Mouse (Mus musculus) layer of hippocampus, adult 9-11 months (tissue): ENCODE measurements around the gene Ephb1.

Source experiments
- DNase-seq: peaks from one replicate; pipeline ENCODE4 v3.0.0; 2022

Ephb1 gene

DNA sequence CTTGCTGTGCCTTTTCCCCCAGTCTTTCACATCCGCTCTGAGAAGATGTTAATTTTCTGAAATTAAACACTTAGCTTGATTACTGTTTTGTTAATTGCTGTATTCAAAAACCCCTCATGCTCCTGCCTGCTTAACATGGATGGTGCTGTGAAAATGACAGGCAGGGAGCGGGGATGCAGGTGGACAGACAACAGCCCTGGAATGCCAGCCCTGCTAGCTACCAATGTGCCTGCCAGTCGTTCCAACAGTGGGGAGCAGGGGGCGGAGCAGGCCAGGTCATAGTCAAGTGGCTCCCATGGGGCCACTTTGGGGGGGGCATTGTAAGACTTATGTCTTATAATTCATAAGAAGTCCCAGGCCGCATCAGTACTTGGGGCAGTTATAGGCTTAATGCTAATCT lies 321.3 kb downstream of the Ephb1 start:
- no peak for DNase-seq

DNA sequence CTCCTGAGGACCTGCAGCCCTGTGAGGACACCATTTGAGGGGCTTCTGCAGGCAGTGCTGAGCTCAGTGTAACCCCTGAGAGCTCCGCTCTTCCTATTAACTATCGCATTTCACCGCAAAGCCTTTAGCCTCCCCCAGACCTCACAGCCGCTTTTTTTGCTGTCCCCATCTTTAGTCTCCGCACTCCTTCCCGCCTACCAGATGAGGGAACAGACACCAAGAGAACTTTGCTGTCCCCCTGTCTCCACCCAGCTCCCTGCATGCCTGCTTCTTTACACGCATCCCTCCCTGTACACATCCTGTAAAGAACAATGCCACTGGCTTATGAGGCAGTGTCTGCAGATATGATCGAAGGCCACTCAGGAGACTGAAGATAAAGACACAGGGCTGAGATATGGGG lies 322.1 kb downstream of the Ephb1 start:
- no peak for DNase-seq

DNA sequence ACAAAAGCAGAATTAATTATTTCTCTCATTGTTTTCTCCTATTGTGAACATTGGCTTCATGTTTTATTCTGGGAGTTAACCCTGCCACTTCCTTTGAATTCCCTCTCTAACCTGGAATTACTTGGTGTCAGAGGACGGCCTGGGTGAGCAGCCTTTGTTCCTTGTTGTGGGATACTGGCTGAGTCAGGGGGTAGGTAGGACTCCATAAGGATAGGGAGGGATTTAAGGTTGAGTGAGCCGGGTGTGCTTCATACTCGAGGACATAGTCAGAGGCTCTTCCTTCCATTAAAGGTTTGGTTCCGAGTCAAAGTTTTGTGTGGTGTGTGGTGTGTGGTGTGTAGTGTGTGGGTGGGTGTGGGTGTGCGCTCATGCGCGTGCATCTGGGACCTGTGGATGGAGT lies 324.8 kb downstream of the Ephb1 start:
- no peak for DNase-seq

DNA sequence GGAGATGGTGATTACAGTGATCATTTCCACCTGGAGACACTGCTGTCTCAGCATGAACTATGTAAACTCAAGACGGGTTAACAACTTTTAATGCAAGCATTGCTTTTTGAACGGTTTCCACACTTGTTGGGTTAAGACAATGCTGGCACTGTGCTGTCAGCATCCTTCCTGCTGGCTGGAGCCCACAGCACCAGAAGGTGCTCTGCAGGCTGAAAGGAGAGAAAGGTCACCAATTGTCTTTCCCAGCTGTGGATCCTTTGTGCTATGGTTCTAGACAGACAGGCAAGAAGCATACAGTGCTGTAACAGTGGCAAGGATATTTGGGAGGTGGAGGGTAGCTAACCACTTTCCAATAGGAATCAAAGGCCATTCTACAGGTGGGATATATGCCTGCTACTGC lies 328.4 kb downstream of the Ephb1 start:
- no peak for DNase-seq

DNA sequence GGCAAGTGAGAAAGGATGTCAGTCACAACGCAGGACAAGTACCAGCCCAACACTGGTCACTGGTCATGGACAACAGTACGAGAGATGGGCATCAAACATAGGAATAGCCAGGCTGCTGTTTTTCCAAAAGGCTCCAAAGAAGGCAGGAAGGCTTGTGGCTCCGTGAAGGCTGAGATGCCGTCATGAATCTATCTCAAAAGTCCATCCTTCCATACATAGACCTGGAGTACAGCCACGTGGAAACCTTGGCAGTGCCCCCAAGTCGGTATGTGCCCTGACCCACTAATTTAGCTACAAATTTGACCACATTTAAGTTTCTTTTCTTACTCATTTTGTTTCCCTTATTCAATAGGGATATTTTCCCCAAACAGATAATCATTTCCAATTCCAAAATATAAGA lies 329.4 kb downstream of the Ephb1 start:
- no peak for DNase-seq

GRCm38 (mm10) chr9:102015516-102015915 lies 339.0 kb downstream of the Ephb1 start:
- DNase-seq: no peak

- no peak for DNase-seq
These were observed 346.8 kb downstream of the Ephb1 start for GRCm38 (mm10) chr9:102007706-102008105.

GRCm38 (mm10) chr9:102006539-102006938 lies 348.0 kb downstream of the Ephb1 start:
- DNase-seq: peak; percentile 24

DNA sequence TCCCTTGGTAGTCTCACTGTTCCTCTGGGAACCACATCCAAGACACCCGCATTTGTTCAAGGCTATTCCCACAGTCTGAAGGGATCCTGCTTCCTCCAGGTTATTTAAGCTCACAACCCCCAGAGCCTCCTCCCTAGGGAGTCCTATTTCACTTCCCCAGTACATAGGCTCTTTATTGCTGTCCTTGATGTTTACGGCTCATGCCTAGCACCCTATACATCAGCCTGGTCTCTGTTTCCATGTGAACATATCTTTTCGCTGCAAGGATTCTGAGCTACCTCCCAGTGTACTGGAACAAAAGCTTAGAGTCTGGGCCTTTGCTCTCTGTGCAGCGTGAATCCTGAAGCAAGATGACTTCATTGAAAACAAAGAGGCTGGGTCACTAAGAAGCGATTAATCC lies 351.6 kb downstream of the Ephb1 start:
- DNase-seq: no peak

- no peak for DNase-seq
These were observed 352.3 kb downstream of the Ephb1 start for GRCm38 (mm10) chr9:102002186-102002585.

- no peak for DNase-seq
These were observed 352.8 kb downstream of the Ephb1 start for GRCm38 (mm10) chr9:102001633-102002165.

- DNase-seq: no peak
These were observed 354.8 kb downstream of the Ephb1 start for GRCm38 (mm10) chr9:101999690-102000089.

- no peak for DNase-seq
These were observed 357.6 kb downstream of the Ephb1 start for GRCm38 (mm10) chr9:101996771-101997500.

DNA sequence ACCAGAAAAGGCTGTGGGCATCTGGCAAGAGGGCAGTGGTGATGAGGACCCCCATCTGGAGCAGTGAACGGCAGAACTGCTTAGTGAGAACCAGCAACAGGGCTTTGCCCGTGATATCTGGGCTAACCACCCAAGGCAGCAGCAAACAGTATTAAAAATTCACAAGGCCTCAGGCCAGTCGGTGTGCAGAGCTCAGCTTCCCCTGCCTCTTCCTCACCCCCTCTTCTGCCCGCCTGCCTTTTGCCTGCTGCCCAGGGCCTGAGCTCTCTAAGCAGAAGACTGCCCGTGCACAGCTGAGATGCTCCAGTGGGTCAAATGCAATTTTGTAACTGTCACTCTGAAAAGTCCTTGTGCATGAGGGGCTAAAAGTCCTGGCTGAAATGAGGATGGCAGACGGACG lies 358.3 kb downstream of the Ephb1 start:
- no peak for DNase-seq

GRCm38 (mm10) chr9:101995423-101996156 lies 358.9 kb downstream of the Ephb1 start:
- DNase-seq: no peak

- no peak for DNase-seq
These were observed 360.4 kb downstream of the Ephb1 start for GRCm38 (mm10) chr9:101994086-101994485.

GRCm38 (mm10) chr9:101990836-101991235 lies 363.7 kb downstream of the Ephb1 start:
- DNase-seq: peak; percentile 15

GRCm38 (mm10) chr9:101990032-101990431 lies 364.5 kb downstream of the Ephb1 start:
- no peak for DNase-seq

DNA sequence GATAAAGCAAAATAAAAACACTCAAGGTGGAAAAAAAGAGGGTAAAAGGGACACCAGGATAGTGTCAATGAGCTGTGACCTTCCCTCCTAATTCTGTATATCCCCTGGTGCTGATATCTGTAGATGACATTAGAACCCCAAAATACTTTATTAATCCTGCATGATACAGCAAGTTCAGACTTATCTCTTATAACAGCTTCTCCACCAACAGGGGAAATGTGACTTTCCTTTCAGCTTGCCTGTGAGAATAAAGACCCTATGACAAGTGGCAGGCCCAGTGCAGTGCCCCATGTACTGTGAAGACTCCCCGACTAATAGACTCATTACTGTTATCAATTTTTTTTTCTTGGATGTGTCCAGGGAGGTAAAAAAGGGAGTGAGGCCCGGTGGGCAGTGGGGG lies 367.6 kb downstream of the Ephb1 start:
- DNase-seq: no peak

DNA sequence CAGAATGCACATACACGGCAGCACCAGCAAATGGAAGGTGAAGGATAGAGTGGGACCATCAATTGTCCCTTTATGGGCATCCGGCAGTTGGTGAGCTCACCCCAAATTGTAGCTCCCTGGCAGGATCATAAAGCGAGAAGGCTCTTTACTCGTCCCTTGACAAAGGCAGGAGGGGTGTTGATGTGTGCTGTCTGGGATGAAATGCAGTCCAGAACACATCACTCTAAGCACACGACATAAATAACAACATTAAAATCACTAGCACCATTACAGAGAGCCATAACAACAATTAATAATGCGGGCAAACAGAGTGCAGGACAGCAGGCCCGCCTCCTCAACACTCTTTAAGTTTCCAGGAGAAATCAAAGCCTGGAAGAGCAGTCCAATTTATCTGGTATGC lies 372.1 kb downstream of the Ephb1 start:
- DNase-seq: no peak

GRCm38 (mm10) chr9:101981161-101981560 lies 373.3 kb downstream of the Ephb1 start:
- DNase-seq: no peak

- no peak for DNase-seq
These were observed 377.5 kb downstream of the Ephb1 start for GRCm38 (mm10) chr9:101976884-101977465.

GRCm38 (mm10) chr9:101972314-101972713 lies 382.2 kb downstream of the Ephb1 start:
- no peak for DNase-seq

DNA sequence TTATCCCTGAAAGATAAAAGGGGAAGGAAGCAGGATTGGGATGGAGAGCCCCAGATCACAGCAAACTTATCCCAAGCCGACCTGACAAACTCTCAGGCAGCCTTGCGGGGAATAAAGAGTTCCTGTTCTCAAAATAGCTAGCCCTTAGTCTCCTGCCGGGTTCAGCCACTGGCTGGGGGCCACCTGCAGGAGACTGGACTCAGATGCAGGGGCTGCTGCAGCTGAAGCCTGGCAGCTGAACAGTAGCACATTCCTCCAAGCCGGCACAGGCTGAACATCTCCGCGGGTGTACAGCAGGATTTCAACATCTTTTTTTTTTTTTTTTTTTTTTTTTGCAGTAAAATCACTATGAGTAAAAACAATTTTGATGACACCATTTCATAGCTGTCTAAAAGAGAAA lies 382.7 kb downstream of the Ephb1 start:
- peak; percentile 4 for DNase-seq
